Mouse (Mus musculus): ENCODE results near the gene Ncoa5.
A peak's percentile ranks its signal among the peaks of the same experiment; 100 is the strongest.

GRCm38 (mm10) chr2:164967761-164968440 lies 66.8 kb downstream of the Ncoa5 start:
- TF ChIP-seq POLR2A (IDR thresholded peaks at IDR 0.05; ENCODE audit: insufficient read depth, low read depth, low read length) (peak; percentile 71), CTCF (IDR thresholded peaks at IDR 0.05; ENCODE audit: insufficient read depth, low read depth, low read length) (no peak)

Data from olfactory bulb, adult 2 months (tissue).